Mouse (Mus musculus) gonadal fat pad, adult 2 months (tissue): Measurements from ENCODE around the gene Gm42669. TPM values are rescaled to one million over a fixed set of nuclear protein-coding genes. Genes with fewer than 3 reads are reported as not detected.
A peak's percentile ranks its signal among the peaks of the same experiment; 100 is the strongest.

Experiments used
- DNase-seq: peaks from one replicate; pipeline ENCODE4 v3.0.0-alpha.2; 2012; ENCODE audit warnings: low read depth
- polyA plus RNA-seq: library from polyadenylated mRNA; depleted of rRNA; stranded (reverse); fragments of >200 nt; gene quantifications from 2 replicates; pipeline ENCODE4 v1.2.3, GENCODE M21; 2012; rRNA removed

The Gm42669 gene
- polyA plus RNA-seq, result 0.04 TPM in 1 of 2 replicates, not detected in the other

GRCm38 (mm10) chr5:107507321-107507720 lies at the start of gene Gm42669:
TSS of gene Gm42669 (plus strand) at chr5:107507621.
- no peak for DNase-seq

GRCm38 (mm10) chr5:107462147-107463076 lies 45.0 kb upstream of the Gm42669 start:
- DNase-seq, result no peak

GRCm38 (mm10) chr5:107466501-107466900 lies 40.9 kb upstream of the Gm42669 start:
- no peak for DNase-seq

GRCm38 (mm10) chr5:107467098-107467497 lies 40.3 kb upstream of the Gm42669 start:
- no peak for DNase-seq

GRCm38 (mm10) chr5:107470600-107471329 lies 36.7 kb upstream of the Gm42669 start:
- DNase-seq, result no peak

GRCm38 (mm10) chr5:107480194-107480593 lies 27.2 kb upstream of the Gm42669 start:
- DNase-seq, result no peak

- no peak for DNase-seq
These were observed 18.4 kb upstream of the Gm42669 start for GRCm38 (mm10) chr5:107488996-107489395.

- DNase-seq, result no peak
These were observed 16.4 kb upstream of the Gm42669 start for GRCm38 (mm10) chr5:107491036-107491435.

GRCm38 (mm10) chr5:107492471-107492870 lies 14.9 kb upstream of the Gm42669 start:
- DNase-seq, result no peak

GRCm38 (mm10) chr5:107494759-107495158 lies 12.7 kb upstream of the Gm42669 start:
- DNase-seq, result no peak

- DNase-seq, result no peak
These were observed 11.4 kb upstream of the Gm42669 start for GRCm38 (mm10) chr5:107496047-107496446.

- DNase-seq, result no peak
These were observed 9.6 kb upstream of the Gm42669 start for GRCm38 (mm10) chr5:107497519-107498501.

GRCm38 (mm10) chr5:107498806-107499310 lies 8.6 kb upstream of the Gm42669 start:
- DNase-seq, result no peak

- DNase-seq, result no peak
These were observed 7.4 kb upstream of the Gm42669 start for GRCm38 (mm10) chr5:107499891-107500535.

GRCm38 (mm10) chr5:107500741-107501140 lies 6.7 kb upstream of the Gm42669 start:
- DNase-seq, result no peak

GRCm38 (mm10) chr5:107510503-107510902 lies 3.1 kb downstream of the Gm42669 start:
- DNase-seq, result no peak

- no peak for DNase-seq
These were observed 3.9 kb downstream of the Gm42669 start for GRCm38 (mm10) chr5:107511326-107511725.

GRCm38 (mm10) chr5:107513583-107513982 lies 6.2 kb downstream of the Gm42669 start:
- DNase-seq, result peak; percentile 16

GRCm38 (mm10) chr5:107515453-107515852 lies 8.0 kb downstream of the Gm42669 start:
- no peak for DNase-seq

- no peak for DNase-seq
These were observed 8.7 kb downstream of the Gm42669 start for GRCm38 (mm10) chr5:107516087-107516486.

- DNase-seq, result no peak
These were observed 11.2 kb downstream of the Gm42669 start for GRCm38 (mm10) chr5:107518602-107519001.
